Mouse (Mus musculus): Measurements from ENCODE around the gene Rsad1.

DNA sequence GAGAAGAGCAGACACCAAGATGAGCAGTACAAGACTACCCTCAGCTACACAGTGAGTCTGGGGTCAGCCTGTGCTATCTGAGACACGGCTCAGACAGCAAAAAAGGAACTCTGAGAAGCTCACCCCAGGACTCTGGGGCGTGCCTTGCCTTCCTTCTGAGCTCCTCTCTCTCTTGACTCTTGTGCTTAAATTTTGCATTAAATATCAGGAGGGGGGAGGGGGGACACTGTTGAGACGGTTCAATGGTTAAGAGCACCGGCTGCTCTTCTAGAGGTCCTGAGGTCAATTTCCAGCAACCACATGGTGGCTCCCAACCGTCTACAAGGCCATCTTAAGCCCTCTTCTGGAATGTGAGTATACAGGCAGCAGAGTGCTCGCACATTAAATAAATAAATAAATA lies 38.5 kb upstream of the Rsad1 start:
- no peak for TF ChIP-seq EP300 (IDR thresholded peaks at IDR 0.05; ENCODE audit: low read depth)
- no peak for TF ChIP-seq CTCF (IDR thresholded peaks at IDR 0.05; ENCODE audit: low read depth)
